Mouse (Mus musculus) stomach, postnatal 0 days (tissue): Measurements from ENCODE around the gene Chrna10.

ENCODE experiments used
- CTCF ChIP-seq: IDR thresholded peaks from 2 replicates; pipeline ENCODE4 v1.5.1; 2016; ENCODE audit warnings: antibody characterized with exemption, low read depth, mild to moderate bottlenecking, moderate library complexity
- EP300 ChIP-seq: optimal IDR thresholded peaks from 2 replicates; pipeline ENCODE3; 2016; ENCODE audit warnings: antibody characterized with exemption

- TF ChIP-seq CTCF (no peak), EP300 (no peak)
Observed at GRCm38 (mm10) chr7:102080311-102080710, 36.3 kb downstream of the Chrna10 start.
